Mouse (Mus musculus) fat pad, adult 2 months (tissue): ENCODE results near the gene Cd151.

Experiments used
- DNase-seq: peaks from one replicate; pipeline ENCODE4 v3.0.0-alpha.2; 2011; ENCODE audit warnings: low read depth, low spot score; ENCODE audit errors: extremely low read depth

Gene Cd151

DNA sequence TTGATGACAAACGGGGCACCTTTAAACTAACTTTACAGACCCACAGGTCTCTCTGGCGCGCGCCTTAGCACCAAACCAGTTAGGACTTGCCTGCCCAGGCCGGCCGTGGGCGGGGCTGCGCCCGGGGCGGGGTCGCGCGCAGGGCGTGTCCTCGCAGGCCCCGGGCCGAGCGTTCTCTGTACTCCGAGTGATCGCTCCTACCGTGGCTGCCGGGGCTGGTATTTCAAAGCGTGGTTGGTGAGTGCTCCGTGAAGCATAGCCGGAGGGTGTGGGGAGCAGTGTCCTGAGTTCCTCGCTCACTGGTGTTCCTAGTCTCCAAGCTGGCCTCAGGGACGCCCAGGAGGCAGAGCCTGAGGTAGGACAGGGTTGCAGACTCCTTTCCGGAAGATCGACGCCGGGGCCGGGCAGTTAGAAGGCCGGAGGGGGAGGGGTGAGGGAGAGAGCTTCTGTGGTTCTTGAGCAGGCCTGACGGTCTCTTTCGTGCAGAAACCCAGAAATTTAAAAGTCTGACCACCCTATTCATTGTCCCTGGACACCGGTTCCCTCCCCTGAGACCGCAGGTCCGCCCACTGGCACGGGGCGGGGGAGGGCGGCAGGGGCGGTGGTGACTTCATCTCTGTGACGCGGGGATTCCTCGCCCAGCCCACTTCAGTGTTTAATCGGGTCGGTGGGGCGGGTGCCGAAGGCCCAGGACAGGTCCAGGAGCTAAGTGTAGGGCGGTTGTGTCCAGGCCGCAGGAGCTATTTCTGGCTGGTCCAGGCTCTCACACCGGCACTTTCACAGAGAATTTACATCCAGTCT is at the start of gene Cd151:
Gene Cd151 (plus strand): TSS at position 163 of the 801 bp plus-strand sequence.
- DNase-seq, result no peak

DNA sequence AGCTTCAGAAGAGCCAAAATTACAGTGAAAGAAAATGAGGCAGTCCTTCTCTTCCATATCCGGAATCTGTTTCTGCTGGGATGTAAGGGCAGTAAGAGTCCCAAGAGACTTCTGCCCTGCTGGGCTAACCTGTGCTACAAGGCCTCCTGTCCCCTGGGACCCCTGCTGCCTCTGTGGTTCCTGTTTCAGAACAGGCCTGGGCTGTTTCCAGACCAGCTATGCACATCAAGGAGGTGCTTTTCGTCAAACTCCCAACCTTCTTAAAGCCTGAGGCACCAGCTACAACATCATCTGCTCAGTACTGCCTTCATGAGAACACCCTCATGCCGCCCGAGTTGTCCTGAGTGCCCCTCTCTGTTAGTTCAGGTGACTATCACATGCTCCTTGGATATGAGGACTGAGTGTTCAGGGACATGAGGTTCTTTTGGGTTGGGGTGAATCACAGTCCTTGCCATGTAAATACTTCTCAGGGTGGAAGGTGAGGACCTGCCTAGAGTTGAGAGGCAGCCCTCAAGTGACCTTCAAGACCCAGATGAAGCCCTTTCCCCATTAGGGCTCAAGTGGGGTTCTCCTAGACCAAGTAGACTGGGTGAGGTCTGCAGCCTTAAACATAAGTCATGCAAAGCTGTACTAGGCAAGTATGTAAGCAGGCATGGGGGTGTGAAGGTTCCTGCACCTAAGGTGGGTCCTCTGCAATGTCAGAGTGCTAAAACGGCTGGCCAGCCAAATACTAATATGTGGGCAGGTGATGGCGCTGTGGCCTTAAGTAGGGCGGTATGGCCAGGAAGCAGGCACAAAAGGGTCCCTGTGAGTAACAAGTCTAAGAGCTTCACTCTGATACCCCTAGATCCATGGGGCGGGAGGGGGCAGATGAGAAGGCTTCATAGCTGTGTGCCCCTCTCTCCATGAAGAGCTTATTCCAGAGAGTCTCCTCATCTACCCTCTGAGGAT is 49.2 kb upstream of the Cd151 start:
- no peak for DNase-seq

DNA sequence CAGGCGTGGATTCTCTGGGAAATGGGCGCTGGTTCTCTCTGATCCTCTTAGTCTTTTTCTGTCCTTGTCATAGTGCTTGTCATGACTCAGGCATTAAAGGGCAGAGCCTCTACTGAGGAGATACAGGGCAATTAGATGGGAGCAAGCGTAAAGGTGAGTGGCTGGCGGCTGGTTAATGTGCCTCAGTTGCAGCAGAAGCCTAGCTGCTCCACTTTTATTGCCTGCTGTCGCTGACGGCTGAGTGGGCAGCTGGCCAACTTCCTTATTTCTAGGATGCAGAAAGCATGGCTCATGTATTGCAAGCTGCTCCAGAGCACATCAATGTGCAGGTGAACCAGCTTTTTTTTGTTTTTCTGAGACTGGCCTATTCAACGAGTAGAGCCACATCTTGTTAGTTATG is 48.2 kb upstream of the Cd151 start:
- no peak for DNase-seq

DNA sequence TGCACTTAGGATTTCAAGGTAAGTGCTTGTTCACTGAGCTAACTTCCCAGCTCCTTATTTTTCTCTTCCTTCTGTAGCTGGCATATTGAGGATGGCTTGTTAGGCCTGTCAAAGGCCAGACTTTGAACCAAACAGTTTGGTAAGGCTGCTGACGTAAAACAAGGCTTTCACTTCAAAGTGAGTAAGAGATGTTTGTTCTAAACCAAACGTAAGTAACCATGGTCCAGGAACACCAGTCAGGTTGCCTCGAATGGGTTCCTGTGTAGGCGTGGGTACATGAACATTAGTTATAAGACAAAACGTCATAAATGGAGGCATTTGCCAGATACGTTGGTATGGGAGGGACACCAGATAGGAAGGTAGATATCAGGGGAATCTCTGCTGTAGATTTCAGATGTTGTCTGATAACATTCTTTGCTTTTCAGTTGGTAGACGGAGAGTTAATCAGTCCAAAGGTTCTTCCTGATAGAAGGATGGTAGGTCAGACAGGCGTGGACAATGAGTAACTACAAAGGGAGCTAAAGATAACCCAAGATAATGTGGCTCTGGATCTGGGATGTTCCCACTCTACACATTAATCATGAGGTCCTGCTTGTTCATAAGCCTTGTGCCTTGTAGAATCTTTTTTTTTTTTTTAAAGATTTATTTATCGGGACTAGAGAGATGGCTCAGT is 47.0 kb upstream of the Cd151 start:
- no peak for DNase-seq

DNA sequence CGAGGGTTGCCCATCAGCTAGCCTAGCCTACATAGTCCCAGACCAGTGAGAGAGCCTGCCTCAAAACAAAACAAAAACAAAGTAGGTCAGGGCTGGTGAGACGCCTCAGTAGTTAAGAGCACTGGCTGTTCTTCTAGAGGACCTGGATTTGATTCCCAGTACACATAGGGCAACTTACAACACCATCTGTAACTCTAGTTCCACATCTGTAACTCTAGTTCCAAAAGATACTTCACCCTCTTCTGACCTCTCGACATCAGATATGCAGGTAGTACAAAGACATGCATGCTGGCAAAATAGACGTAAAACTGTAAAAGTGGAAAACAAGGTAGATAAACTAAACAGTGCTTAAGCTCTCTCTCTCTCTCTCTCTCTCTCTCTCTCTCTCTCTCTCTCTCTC is 43.4 kb upstream of the Cd151 start:
- no peak for DNase-seq

DNA sequence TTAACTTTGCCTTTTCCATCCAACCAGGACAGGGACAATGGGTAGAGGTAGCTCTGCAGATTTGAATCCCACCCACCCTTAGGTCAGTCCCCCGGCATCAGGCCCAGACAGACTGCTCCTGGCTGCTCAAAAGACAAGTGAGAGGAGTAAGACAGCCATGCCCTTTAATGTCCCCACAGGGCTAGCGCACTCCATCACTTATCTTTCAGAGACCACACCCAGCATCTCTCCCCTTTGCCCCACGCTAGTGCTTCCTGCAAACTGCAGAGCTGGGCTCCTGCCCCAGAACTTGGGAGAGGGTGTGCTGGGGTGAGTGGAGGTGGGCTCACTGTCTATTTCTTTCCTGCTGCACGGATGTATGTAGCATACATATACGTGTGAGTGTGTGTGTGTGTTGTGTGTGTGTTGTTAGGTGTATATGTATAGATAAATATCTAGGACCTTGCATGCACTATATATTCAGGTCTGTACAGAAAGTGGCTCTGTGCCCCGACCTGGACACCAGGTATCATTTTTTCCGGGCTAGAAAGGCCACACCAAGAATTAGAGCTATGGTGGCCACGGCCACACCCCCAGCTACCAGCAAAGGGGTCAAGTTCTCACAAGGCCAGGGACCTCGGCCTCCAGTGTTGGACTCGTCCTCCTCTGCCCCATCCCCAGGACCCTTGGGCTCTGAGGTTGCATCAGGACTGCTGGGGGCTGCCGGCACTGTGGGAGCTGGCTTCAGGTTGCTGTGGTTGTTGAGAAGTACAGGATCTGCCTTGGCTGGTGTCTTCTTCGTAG is 40.1 kb upstream of the Cd151 start:
- no peak for DNase-seq

DNA sequence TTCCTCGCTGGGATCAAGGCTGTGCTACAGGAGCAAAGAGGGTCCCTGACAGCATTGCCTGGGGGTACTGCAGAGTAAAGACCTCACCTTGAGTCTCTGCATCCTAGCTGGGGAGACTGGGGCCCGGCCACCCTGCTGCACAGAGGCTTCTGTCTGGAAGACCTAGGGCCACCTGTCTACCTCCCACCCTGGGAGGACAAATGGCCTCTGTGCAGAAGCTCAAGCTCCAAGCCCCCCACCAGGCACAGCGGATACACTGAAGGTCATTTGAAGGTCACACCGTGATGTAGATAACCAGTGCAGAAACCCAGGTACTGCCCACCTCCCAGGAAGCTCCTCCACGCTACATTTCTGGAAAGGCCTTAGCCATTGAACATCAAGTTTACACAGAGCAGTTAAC is 38.5 kb upstream of the Cd151 start:
- no peak for DNase-seq

DNA sequence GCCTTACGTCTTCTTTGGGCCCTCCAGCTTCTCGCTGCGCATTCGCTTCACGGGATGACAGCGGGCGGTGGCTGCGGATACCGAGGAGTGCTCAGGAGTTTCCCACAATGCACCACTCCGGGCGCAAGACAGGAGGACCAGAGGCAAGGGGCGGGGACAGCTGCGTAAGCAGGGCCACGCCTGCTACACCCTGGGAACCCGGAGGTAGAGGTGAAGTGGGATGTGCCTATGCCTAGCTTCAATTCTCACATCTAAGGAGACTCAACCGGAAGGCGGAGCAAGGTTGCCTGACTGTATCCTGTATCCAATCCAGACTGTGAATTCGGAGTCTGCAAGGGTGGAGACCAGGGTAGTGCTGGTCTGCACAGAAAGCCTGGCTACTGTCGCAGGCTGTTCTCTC is 37.9 kb upstream of the Cd151 start, which contains the start of gene Cend1:
Gene Cend1 (minus strand): TSS at position 182 of the 400 bp plus-strand sequence.
- no peak for DNase-seq

DNA sequence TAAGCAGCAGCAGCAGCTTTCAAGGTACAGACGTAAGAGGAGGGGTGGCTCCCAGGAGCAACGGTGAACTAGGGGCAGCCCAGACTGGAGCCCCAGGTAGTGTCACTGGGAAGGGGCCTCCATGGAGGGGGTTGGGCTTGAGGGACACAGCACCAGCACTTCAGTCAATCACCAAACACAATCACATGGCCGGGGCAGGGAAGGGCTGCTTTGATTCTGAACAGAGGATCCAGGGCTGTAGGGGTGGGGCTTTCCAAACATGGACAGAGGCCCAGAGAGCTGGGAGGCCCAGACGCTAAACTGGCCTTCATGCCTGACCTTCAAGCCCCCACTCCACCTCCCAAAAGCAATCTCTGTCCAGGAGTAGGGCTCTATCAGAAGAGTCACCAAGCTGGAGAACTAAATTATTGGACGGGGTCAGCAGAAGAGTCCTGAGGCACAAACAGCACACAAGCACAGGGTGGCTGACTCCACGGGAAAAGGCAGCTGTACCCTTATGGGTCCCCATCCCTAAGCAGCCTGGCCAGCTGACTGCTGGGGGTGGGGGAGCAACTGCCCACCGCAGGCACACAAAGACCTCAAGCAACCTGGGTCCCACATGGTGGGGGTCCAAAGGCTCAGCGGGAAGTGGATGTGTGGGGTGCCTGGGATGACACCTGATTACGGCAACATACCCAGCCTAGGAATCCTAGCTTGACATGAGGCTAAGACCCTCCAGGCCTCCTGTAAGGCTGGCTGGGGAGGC is 37.2 kb upstream of the Cd151 start:
- no peak for DNase-seq

DNA sequence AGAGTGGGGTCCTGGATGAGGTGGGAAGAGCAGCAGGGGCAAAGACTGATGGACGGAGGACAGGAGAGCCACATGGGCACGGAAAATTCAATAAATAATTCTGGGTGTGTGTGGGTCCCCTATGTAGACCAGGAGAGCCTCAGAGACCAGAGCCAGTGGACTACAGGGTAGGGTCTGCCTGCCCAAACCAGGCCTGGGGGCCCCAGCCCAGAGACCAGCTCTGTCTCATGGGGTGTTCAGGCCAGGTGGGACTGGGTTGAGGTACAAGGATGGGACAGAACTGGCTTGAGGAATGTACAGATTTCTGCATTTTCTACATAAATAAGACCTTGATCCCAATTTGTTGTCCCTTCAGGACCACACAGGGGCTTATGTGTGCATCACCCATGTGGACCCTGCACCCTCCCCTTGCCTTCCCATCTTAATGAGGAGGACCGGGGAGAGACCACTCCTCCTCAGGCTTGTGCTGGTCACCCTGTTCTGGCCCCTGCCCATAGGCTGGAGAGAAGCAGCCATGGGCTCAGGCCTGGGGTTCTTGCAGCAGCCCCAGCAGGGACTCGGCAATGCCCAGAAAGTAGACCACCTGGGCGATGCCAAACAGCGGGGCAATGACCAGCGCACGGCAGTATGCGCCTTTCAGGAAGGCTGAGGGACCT is 36.5 kb upstream of the Cd151 start:
- DNase-seq, result no peak

DNA sequence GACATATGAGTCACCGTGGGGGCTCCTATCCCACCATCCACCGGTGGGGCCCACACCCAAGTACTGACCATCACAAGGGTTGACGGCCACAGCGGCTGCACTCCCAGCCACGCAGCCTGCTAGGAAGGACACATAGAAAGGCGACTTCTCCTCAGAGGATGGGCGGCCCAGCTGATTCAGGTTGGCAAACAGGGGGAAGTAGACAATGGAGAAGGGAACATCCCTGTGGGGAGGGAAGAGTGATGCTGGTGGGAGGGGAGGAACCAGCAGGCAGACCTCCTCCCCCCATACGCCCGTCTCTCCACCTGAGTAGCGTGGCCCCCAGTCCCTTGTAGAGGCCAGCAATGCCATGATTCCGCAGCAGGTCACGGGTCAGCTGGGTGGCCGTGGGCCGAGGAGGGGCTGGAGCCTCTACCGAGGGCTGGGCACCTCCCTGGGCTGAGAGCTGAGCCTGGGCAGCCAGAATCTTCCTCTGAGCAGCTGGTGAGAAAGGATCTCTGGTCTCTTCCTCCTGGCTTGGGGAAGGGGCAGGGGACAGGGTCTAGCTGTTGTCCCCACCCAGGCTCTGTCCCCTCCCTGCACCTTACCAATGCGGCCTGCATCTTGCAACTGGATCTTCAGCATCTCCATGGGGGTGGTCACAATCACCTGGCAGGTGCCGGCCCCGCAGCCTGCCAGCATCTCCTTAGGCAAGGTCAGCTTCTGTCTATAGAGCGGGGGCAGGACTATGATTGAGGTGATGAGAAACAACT is 35.6 kb upstream of the Cd151 start:
- DNase-seq, result no peak

DNA sequence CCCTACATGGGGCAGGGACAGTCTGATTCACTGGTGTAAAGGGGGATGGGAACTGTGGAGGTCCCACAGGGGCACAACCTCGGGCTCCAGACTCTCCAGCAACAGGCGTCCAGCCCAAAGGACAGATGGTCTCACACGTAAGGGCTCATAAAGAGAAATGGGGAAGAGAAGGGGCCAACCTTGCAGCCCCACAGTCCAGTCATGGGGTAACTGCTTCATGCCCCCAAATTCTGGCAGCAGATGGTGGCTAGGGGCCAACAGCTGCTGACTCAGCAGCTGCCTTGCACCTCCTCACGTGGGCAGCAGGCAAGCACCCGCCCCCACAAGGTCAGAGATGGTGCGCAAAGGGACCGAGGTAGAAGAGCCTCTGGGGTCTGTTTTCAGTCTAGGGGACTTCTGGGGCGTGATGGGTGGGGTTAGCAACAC is 35.0 kb upstream of the Cd151 start:
- no peak for DNase-seq

DNA sequence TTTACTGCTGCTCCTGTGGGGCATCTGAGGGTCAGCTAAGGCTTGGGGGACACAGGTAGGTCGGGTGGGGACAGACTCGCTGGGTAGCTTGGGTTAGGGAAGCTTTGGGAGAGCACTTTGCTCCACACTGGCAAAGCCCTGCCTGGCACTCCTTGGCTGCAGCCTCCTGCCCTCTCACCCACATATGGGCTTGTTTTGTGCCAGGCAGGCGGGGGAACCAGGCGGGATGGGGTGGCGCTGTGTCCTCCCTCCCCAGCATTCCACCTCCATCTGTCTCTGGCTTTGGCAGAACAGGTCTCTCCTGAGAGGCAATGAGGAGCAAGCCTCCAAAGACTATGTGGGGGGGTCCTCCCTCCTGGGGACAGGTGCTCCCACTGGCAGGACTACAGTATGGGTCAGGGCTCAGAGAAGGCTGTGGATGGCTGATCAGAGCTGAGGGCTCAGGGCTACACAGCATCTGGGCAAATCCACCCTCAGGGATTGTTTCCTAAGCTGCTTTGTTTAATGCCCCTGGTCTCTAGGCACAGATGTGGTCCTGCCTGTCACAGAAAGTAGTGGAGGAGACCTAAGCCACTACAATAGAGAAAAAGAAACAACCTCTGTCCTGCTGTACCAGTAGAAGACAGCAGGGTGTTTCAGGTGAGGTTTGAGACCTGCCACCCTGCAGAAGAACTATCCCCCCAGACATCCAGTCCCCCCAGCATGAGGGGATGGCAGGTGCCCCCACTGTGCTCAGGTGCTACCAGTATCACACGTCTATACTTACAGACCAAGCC is 34.3 kb upstream of the Cd151 start:
- DNase-seq, result no peak

DNA sequence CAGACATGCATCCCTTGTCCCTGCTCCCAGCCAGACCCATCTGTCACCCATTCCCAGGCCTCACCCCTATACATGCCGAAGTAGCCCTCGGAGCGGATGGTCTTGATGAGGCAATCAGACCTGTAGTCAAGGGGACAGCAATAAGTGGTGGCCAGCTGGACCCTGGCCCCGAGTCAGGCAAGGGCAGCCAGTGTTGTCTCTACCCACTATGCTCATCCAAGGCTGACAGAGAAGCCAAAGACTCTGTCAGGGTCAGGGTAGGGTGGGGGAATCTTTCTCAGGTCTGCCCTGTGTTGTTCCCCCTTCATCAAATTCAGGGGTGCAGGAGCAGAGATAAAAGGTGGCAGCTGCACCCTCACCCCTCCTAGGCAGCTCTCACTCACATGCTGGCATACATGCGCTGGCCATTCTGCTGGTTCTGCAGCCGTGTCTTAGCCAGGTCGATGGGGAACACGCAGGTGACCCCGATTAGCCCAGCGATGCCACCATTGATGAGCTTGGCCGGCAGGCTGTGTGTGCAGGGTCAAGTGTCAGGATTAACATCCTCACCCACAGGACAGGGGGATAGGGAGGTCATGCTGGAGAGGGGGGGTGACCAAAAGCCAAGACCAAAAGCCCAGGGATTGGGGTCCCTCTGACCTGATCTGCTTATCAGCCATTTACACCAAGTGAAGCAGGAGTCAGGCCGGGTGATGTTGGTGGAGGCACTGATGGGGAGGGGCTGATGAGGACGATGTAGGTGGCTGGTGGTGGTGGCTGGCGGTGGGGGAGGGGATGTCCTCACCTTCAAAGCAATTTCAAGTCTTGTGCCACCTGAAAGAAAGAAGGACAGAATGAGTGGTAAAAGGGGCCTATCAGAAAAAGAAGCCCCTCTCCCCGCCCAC is 33.4 kb upstream of the Cd151 start:
- no peak for DNase-seq

DNA sequence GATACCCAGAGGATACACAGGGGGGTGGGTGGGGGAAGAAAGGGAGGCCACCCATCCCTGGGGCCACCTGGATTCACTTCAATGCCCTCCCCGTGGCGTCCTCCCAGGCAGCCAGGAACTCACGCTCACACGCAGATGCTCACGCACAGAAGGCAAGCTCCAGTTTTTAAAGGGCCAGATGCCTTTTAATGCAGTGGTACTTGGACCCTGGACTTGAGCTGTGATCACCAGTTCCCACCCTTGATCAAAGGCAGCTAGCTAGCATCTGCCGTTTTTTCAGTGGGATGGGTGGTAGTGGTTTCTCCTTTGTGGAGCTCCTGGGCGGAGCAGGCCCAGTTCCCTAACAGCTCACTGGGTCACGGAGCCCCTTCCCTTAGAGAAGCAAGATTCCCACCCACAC is 32.7 kb upstream of the Cd151 start:
- no peak for DNase-seq

DNA sequence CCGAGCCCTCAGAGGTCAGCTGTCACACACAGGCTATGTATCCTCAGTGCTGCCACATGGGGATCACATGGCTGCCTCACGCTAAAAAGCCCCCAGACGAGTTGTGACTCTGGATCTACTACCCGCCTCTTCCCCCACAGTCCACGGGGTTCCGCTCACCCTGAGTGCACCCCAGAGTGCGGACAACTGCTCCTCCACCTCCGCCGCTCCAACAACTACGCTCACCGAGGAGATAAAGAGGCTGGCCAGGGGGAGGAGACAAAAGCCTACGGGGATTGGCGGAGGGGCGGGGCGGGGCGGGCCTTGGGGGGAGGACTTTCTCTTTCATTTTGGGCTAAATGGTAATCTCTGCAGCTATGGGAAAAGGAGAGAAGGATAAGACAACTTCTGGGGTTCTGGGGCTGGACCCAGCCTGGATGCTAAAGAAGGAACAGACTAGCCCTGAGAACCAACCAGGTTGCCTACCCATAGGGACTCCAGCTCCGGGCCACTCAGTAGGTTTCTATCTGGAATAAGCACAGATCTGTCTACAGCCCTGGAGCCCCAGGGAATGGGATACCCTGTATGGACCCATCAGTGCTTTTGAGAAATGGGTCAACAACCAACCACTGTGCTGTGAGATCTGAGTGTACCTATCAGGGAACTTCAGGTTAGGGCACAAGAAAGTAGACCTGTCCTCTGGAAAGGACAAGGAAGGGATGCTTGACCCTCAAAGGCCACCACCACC is 31.9 kb upstream of the Cd151 start:
- DNase-seq, result no peak
